Mouse (Mus musculus): ENCODE measurements around the gene Med25.
A peak's percentile ranks its signal among the peaks of the same experiment; 100 is the strongest.
"Not testable (repeated sequence)": the region's sequence is repeated elsewhere in the genome, so short reads cannot be mapped to it uniquely, and the experiment has no call there.

Gene Med25

DNA sequence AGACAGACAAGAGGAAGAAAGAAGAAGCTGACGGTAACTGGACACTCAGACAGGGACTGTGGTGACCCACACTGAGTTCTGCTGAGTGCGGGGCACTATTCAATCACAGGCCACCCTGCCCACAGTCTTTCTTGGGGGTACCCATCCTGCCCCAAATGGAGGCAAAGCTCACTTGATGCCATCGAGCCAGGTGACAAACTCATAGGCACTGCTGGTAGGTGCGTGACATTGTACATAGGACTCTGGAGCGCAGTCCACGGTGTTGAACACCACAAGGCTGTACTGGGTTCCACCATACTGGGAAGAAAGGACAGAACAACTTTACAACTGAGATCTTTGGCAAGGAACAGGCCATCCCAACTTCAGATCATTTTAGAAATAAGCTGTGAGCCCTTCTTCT is 901 bp downstream of the Med25 start:
- no peak for DNase-seq

- DNase-seq = no peak
Observed at GRCm38 (mm10) chr7:44890737-44891136, 1.8 kb downstream of the Med25 start.

DNA sequence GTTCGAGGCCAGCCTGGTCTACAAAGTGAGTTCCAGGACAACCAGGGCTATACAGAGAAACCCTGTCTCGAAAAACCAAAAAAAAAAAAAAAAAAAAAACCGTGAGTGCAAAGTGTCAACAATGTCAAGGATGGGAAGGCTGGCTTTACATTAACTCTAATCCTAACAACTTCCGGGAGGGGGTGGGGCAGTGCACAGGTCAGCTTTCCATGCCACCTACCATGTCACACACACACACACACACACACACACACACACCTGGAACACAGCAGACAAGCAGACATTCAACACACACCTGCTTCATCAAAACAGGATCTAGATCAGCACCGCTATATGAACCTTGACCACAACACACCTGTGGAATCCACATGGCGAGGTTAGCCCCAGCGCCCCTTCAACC is 2.3 kb downstream of the Med25 start:
- DNase-seq = no peak

GRCm38 (mm10) chr7:44888256-44889105 is 4.0 kb downstream of the Med25 start:
- no peak for DNase-seq

DNA sequence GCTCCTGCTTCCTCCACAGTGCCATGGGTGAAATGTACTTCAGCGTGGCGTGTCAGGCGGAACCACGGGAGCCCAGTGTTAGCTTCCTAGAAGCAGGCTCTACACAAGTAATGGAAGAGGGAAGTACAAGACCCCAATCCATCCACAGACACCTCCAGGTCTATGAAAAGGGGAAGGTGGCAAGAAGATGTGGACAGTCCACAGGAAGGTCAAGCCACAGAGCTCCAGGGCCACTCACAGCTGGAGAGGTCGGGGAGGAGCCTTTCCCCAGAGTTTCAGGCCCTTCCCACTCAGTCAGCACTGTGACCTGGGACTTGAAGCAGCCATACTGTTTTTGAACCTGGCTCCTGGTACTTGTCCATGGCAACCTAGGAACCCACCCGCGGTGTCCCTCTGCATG is 5.5 kb downstream of the Med25 start:
- no peak for DNase-seq

GRCm38 (mm10) chr7:44884637-44885036 is 7.9 kb downstream of the Med25 start:
- DNase-seq = no peak

GRCm38 (mm10) chr7:44883036-44883435 is 9.5 kb downstream of the Med25 start:
- no peak for DNase-seq

GRCm38 (mm10) chr7:44877833-44878232 is 14.7 kb downstream of the Med25 start:
- no peak for DNase-seq

GRCm38 (mm10) chr7:44871774-44872173 is 20.7 kb downstream of the Med25 start:
- not testable (repeated sequence) for DNase-seq

DNA sequence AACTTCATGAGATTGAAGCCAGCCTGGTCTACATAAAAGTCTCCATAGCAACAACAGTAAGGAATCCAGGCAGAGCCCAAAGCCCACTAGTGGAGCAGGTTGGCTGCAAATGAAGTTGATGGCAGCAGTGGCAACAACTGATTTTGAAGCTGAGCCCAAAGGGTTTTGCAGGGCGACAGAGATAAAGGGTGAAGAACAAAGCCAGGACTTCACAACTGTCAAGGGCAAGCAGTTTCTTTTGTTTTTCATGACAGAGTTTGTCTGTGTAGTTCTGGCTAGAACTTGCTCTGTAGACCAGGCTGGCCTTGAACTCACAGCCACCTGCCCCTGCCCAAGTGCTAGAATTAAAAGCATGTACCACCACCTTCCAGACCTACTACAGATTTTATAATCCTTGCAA is 21.3 kb downstream of the Med25 start:
- peak; percentile 44 for DNase-seq

DNA sequence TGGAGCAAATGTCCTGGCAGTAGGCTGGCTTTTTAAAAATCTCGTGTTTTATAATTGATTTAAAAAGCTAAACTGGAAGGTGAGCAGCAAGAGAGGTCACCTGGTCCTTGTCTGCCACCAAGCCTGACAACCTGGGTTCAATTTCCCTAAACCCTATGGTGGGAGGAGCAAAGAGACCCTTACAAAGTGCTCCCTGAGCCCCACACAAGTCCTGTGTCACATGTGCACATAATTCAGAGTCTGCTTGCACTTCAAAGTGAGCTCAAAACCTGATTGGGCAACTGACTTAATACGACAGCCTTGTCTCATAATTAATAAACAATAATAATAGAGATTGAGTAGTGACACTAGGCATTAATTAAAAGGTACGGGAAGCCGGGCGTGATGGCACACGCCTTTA is 21.9 kb downstream of the Med25 start:
- peak; percentile 58 for DNase-seq

DNA sequence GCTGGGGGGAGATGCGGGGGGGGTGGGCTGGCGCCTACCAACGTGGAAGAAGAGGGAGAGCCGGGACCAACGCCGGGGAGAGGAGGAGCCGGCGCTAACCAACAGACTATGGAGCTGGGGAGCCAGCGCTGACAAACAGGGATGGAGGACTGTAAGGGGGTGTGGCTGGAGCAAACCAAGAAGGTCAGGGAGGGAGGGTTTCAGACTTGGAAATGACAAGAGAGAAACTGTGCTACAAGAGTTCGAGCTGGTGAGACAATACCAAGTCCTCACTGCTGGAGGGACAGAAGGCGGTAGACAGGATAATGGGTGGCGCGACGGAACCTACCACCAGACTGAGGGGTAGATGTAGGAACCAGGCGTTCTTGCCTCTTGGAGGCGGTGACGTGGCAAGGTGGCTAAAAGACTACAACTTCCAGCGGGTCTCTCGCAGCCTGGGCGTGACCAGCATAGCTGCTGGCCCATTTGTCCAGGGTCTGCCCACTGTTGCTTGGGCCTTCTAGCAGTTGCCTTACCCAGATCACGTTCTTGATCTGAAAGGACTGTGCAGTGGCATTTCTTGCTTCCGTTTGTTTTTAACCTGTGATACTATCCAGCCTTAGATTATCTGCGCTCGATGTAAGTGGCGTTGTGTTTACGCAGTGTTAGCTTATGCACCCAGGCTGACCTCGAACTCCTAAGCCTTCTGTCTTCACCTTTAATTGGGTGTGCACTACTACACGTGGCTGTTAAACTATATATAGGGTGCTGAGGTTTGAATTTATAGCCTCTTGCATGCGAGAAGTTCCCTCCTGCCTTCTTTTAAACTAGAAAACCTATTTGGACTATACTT is 22.6 kb downstream of the Med25 start, which contains the start of gene Ptov1:
Gene Ptov1 (minus strand): TSS at position 92 of the 832 bp plus-strand sequence.
- peak; percentile 99 for DNase-seq

DNA sequence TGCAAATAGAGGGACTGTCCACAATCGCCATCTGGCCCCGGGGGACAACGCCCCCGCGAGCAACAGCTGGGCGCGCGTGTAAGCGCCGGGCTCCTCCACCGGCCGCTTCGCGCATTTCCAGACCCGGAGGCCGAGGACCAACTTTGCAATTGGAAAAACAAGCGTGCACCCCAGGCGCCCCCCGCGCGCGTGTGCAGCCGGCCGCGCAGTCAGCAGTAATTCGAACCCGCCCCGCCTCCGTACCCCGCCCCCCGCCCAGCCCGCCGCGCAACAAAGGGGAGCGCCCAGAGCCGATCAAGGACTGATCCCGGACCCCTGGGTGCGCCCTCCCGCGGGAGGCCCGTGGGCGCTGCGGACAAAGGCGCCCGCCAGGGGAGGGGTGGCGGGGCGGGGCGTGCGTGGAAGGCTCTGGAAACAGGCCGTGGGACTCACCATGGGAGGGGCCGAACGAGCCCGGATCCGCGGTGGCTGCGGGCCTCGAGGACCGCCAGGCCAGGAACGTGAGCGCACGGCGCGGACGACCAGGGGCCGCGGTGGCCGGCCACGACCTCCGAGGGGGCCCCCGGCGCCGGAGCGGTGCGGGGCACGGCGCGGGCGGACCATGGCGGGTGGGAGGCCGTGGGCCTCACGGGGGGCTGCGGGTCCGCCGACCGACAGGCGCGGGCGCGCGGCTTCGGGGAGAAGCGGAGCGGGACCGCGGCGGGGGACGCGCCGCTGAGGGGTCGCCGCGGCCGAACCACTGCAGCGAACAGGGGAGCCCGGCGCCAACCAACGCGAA is 23.4 kb downstream of the Med25 start:
- DNase-seq = peak; percentile 81

DNA sequence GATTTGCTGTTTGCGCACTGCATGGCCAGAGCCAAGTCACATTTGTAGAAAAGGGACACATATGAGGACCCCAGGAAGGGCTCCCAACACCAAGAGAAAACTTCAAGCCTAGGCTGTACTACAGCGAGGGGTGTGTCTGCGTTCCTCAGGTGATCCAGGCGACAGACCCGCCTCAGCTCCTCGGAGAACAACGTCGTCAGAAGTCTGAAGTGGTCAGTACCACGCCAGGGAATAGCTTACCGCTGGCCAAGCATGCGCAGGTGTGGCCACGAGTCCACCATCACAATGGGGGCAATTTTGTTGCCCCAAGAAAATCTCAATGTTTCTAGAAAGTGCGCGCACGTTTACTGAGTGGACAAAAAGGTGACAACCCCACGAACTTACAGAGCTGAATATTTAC is 24.0 kb downstream of the Med25 start:
- peak; percentile 59 for DNase-seq

GRCm38 (mm10) chr7:44867802-44868201 is 24.7 kb downstream of the Med25 start:
- peak; percentile 52 for DNase-seq

DNA sequence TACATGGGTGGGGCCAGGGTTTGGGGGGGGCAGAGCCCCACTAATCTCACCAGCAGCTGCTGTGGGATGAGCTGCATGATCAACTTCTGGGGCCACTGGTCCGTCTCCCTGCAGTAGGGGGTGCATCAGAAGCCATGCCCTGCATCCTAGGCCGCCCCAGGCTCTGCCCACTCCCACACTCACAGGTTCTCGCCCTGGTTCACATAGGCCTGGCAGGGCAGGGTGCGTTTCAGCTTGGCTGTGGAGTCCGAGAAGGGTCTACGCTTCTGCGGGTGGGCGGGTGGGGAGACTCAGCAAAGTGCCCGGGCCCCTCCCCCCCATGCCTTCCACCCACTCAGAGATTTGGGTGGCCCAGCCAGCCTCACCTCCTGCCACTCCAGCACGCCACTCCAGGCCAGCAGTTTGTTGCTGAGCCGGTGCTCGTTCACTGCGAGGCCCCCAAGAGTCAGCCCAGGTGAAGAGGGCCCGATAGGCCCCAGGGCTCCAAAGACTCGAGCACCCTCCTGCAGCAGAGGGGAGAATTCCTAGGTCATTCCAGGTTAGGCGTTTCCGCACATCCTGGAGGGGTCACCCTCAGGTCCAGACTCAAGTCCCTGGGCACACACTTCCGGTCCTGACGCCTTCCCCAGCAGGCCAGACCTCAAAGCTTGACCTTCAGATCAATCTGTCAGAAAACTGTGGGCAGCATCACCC is 25.4 kb downstream of the Med25 start:
- DNase-seq = peak; percentile 69

GRCm38 (mm10) chr7:44866276-44867009 is 26.1 kb downstream of the Med25 start:
- DNase-seq = peak; percentile 75

DNA sequence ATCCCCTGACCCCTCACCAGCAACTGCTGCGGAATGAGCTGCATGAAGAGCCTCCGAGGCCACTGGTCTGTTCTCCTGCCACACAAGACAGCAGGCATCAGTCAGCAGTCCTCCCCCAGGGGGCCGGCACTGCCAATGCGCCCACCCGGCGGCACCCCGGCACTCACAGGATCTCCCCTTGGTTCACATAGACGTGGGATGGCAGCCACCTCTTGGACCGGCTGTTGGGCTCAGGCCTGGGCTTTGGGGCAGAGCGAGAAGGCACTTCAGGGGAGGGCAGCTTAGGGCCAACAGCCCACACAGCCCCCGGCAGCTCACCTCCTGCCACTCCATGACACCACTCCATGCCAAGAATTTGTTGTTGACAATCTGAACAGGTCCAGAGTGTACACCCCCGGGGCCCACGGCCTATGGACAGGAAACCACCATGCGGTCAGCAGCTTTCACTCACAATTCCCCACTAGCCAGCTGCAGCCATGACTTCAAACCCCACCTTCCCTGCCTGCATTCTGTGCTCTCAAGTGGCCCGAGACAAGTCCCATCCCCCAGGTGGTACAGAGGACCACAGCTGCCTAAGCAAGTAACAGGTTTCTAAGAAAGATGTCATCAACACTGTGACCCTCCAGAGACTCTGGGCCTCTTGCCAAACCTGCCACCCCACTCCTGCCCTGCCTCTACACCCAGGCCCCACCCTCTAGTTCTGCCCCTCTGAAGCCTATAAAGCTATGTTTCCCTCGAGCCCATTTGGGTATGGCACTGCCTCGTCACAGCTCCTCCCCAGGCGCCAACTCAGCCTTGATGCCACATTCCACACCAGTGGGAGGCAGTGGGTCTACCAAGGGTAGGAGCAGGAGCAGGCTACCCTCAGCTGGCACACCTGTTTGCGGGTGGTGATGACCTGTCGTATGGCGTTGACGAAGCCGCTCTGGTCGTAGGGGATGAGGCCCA is 27.6 kb downstream of the Med25 start:
- DNase-seq = peak; percentile 69

DNA sequence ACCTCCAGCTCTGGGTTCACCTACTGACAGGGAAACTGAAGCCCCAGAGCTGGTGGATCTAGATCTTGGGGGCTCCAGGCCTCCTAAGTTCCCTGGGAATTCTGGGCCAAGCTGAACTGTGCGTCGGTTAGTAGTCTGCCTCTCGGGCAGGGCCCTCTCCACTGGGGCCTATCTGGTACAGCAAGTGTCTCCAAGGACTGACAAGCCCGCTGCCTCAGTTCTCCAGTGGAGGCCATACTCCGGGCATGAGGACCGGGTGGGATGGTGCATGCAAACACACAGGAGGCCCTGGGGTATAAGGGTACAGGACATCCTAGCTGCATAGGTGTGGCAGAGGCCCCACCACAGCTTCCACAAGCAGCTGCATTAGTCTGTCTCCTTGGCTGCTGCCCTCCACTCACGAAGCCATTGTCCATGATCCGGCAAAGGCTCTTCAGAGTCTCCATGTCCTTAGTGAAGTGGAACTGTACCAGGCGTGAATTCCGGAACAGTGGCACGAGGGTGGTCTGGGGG is 28.5 kb downstream of the Med25 start:
- DNase-seq = no peak

DNA sequence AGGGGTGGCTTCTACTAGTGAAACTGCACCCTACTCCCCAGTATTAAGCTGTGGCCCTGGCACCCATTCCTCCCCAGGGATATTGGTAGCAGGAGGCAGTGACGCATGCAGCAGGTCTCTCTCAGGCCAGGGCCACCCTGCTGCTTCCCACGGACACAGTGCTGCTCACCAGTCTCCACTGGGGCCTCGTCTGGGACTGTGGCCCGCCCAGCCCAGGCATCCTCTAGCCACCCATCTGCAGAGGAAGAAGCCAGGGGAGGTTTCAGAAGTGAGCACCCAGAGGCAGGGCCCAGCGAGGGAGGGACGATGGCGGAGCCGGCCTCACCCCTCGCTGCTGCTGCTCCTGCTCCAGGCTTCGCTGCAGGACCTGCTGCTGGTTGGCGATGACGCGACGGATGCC is 29.3 kb downstream of the Med25 start:
- DNase-seq = peak; percentile 52

Measured in cerebellum, adult 11-12 months (tissue).